Mouse (Mus musculus): ENCODE measurements at regions not wholly inside any gene's neighbourhood (a gene's known extent, or its start where the extent isn't known, plus 50 kb on each side); places are given as distances from the start of the nearest gene placed in this dataset.

GRCm38 (mm10) chr9:115468641-115469040, 158.4 kb upstream of the Stt3b start:
- no peaks in the 10 kb centered on the region for H3K79me2 ChIP-seq (ENCODE audit: control insufficient read depth, insufficient read depth, low read length)
- no peaks in the 10 kb centered on the region for H3K4me1 ChIP-seq (ENCODE audit: control insufficient read depth, insufficient read depth, low read length)
- H3K4me3 ChIP-seq (ENCODE audit: insufficient read depth, low read depth, low read length): no peak overlapping the region
- no peak for TF ChIP-seq CTCF (IDR thresholded peaks at IDR 0.05; ENCODE audit: low read depth, low read length)
- TF ChIP-seq POLR2A (IDR thresholded peaks at IDR 0.05; ENCODE audit: extremely low read depth, insufficient read depth, low read length): no peak
- 91% methylated on average over 2 of the region's 2 CpGs for WGBS
- no peak overlapping the region for H3K27ac ChIP-seq (replicated peaks; ENCODE audit: insufficient read depth, low read depth, low read length)
- no peak for DNase-seq (ENCODE audit: extremely low read depth, low read depth, low spot score)
- no peaks in the 10 kb centered on the region for H3K27me3 ChIP-seq (ENCODE audit: control insufficient read depth, insufficient read depth, low read length)
- H3K9ac ChIP-seq (ENCODE audit: low read depth, low read length): no peak overlapping the region
- H3K36me3 ChIP-seq (ENCODE audit: control insufficient read depth, insufficient read depth, low read length): no peaks in the 10 kb centered on the region

- TF ChIP-seq CTCF (IDR thresholded peaks at IDR 0.05; ENCODE audit: low read depth, low read length): no peak
- TF ChIP-seq POLR2A (IDR thresholded peaks at IDR 0.05; ENCODE audit: extremely low read depth, insufficient read depth, low read length): no peak
- peaks cover 4% of the 10 kb centered on the region; the same call in 1 of the 2 replicates for H3K4me1 ChIP-seq (ENCODE audit: control insufficient read depth, insufficient read depth, low read length)
- no peak overlapping the region for H3K27ac ChIP-seq (replicated peaks; ENCODE audit: insufficient read depth, low read depth, low read length)
- H3K4me3 ChIP-seq (ENCODE audit: insufficient read depth, low read depth, low read length): no peak overlapping the region
- no peak for DNase-seq (ENCODE audit: extremely low read depth, low read depth, low spot score)
- no peaks in the 10 kb centered on the region for H3K36me3 ChIP-seq (ENCODE audit: control insufficient read depth, insufficient read depth, low read length)
- WGBS: 93% methylated on average over 6 of the region's 6 CpGs
- no peak overlapping the region for H3K9ac ChIP-seq (ENCODE audit: low read depth, low read length)
- no peaks in the 10 kb centered on the region for H3K27me3 ChIP-seq (ENCODE audit: control insufficient read depth, insufficient read depth, low read length)
- no peaks in the 10 kb centered on the region for H3K79me2 ChIP-seq (ENCODE audit: control insufficient read depth, insufficient read depth, low read length)
Observed at GRCm38 (mm10) chr9:115471582-115471981, 161.4 kb upstream of the Stt3b start.

GRCm38 (mm10) chr9:115473037-115473436, 162.8 kb upstream of the Stt3b start:
- H3K4me1 ChIP-seq (ENCODE audit: control insufficient read depth, insufficient read depth, low read length): peaks cover 8% of the 10 kb centered on the region; the same call in 1 of the 2 replicates
- H3K79me2 ChIP-seq (ENCODE audit: control insufficient read depth, insufficient read depth, low read length): no peaks in the 10 kb centered on the region
- 95% methylated on average over 3 of the region's 3 CpGs for WGBS
- no peak for TF ChIP-seq POLR2A (IDR thresholded peaks at IDR 0.05; ENCODE audit: extremely low read depth, insufficient read depth, low read length)
- no peak for TF ChIP-seq CTCF (IDR thresholded peaks at IDR 0.05; ENCODE audit: low read depth, low read length)
- H3K36me3 ChIP-seq (ENCODE audit: control insufficient read depth, insufficient read depth, low read length): no peaks in the 10 kb centered on the region
- no peak overlapping the region for H3K4me3 ChIP-seq (ENCODE audit: insufficient read depth, low read depth, low read length)
- no peak overlapping the region for H3K27ac ChIP-seq (replicated peaks; ENCODE audit: insufficient read depth, low read depth, low read length)
- no peak for DNase-seq (ENCODE audit: extremely low read depth, low read depth, low spot score)
- H3K27me3 ChIP-seq (ENCODE audit: control insufficient read depth, insufficient read depth, low read length): no peaks in the 10 kb centered on the region
- no peak overlapping the region for H3K9ac ChIP-seq (ENCODE audit: low read depth, low read length)

- H3K36me3 ChIP-seq (ENCODE audit: control insufficient read depth, insufficient read depth, low read length): no peaks in the 10 kb centered on the region
- no peak overlapping the region for H3K27ac ChIP-seq (replicated peaks; ENCODE audit: insufficient read depth, low read depth, low read length)
- H3K27me3 ChIP-seq (ENCODE audit: control insufficient read depth, insufficient read depth, low read length): no peaks in the 10 kb centered on the region
- peaks cover 8% of the 10 kb centered on the region; the same call in 1 of the 2 replicates for H3K4me1 ChIP-seq (ENCODE audit: control insufficient read depth, insufficient read depth, low read length)
- H3K9ac ChIP-seq (ENCODE audit: low read depth, low read length): no peak overlapping the region
- no peak overlapping the region for H3K4me3 ChIP-seq (ENCODE audit: insufficient read depth, low read depth, low read length)
- H3K79me2 ChIP-seq (ENCODE audit: control insufficient read depth, insufficient read depth, low read length): no peaks in the 10 kb centered on the region
- 81% methylated on average over 5 of the region's 5 CpGs for WGBS
- DNase-seq (ENCODE audit: extremely low read depth, low read depth, low spot score): no peak
- TF ChIP-seq POLR2A (IDR thresholded peaks at IDR 0.05; ENCODE audit: extremely low read depth, insufficient read depth, low read length) (no peak), CTCF (IDR thresholded peaks at IDR 0.05; ENCODE audit: low read depth, low read length) (no peak)
Observed at GRCm38 (mm10) chr9:115473847-115474246, 163.6 kb upstream of the Stt3b start.

GRCm38 (mm10) chr9:115474342-115474741, 164.1 kb upstream of the Stt3b start:
- H3K27me3 ChIP-seq (ENCODE audit: control insufficient read depth, insufficient read depth, low read length): no peaks in the 10 kb centered on the region
- H3K4me3 ChIP-seq (ENCODE audit: insufficient read depth, low read depth, low read length): no peak overlapping the region
- H3K79me2 ChIP-seq (ENCODE audit: control insufficient read depth, insufficient read depth, low read length): no peaks in the 10 kb centered on the region
- H3K9ac ChIP-seq (ENCODE audit: low read depth, low read length): no peak overlapping the region
- H3K27ac ChIP-seq (replicated peaks; ENCODE audit: insufficient read depth, low read depth, low read length): no peak overlapping the region
- no peaks in the 10 kb centered on the region for H3K36me3 ChIP-seq (ENCODE audit: control insufficient read depth, insufficient read depth, low read length)
- DNase-seq (ENCODE audit: extremely low read depth, low read depth, low spot score): no peak
- TF ChIP-seq POLR2A (IDR thresholded peaks at IDR 0.05; ENCODE audit: extremely low read depth, insufficient read depth, low read length) (no peak), CTCF (IDR thresholded peaks at IDR 0.05; ENCODE audit: low read depth, low read length) (no peak)
- 91% methylated on average over 8 of the region's 8 CpGs for WGBS
- H3K4me1 ChIP-seq (ENCODE audit: control insufficient read depth, insufficient read depth, low read length): peaks cover 8% of the 10 kb centered on the region; the same call in 1 of the 2 replicates

GRCm38 (mm10) chr9:115476205-115476604, 166.0 kb upstream of the Stt3b start:
- Histone ChIP-seq H3K79me2 (ENCODE audit: control insufficient read depth, insufficient read depth, low read length) (no peaks in the 10 kb centered on the region), H3K27me3 (ENCODE audit: control insufficient read depth, insufficient read depth, low read length) (no peaks in the 10 kb centered on the region), H3K9ac (ENCODE audit: low read depth, low read length) (no peak overlapping the region), H3K36me3 (ENCODE audit: control insufficient read depth, insufficient read depth, low read length) (no peaks in the 10 kb centered on the region), H3K27ac (replicated peaks; ENCODE audit: insufficient read depth, low read depth, low read length) (no peak overlapping the region), H3K4me1 (ENCODE audit: control insufficient read depth, insufficient read depth, low read length) (peaks cover 8% of the 10 kb centered on the region; the same call in 1 of the 2 replicates), H3K4me3 (ENCODE audit: insufficient read depth, low read depth, low read length) (no peak overlapping the region)
- 26% methylated on average over 17 of the region's 17 CpGs for WGBS
- TF ChIP-seq CTCF (IDR thresholded peaks at IDR 0.05; ENCODE audit: low read depth, low read length) (no peak), POLR2A (IDR thresholded peaks at IDR 0.05; ENCODE audit: extremely low read depth, insufficient read depth, low read length) (no peak)
- DNase-seq (ENCODE audit: extremely low read depth, low read depth, low spot score): peak; percentile 46
